Mouse (Mus musculus) kidney, postnatal 10 days (tissue): ENCODE data around the gene Wdr45.
"Not testable (repeated sequence)": the region's sequence is repeated elsewhere in the genome, so short reads cannot be mapped to it uniquely, and the experiment has no call there.

ENCODE experiments used
- DNase-seq: peaks from one replicate; pipeline ENCODE4 v3.0.0; 2021; ENCODE audit warnings: mixed read lengths

The Wdr45 gene

GRCm38 (mm10) chrX:7714135-7714899 is at the start of gene Wdr45:
Gene Wdr45, plus strand, starts transcription at chrX:7714333.
- DNase-seq = peak; percentile 94

DNA sequence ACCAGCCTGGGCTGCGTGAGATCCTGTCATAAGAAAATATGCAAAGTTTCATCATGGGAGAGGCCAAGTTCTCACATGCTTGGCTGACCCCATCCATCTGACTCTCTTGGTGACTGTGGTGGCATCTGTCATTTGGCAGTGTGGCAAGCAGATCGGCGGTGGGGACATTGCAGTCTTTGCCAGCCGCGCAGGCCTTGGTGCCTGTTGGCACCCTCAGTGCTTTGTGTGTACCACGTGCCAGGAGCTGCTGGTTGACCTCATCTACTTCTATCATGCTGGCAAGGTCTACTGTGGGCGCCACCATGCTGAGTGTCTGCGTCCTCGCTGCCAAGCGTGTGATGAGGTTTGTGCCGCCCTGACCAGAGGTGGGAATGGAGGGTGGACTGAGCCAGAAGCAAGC is 49.3 kb upstream of the Wdr45 start:
- no peak for DNase-seq

DNA sequence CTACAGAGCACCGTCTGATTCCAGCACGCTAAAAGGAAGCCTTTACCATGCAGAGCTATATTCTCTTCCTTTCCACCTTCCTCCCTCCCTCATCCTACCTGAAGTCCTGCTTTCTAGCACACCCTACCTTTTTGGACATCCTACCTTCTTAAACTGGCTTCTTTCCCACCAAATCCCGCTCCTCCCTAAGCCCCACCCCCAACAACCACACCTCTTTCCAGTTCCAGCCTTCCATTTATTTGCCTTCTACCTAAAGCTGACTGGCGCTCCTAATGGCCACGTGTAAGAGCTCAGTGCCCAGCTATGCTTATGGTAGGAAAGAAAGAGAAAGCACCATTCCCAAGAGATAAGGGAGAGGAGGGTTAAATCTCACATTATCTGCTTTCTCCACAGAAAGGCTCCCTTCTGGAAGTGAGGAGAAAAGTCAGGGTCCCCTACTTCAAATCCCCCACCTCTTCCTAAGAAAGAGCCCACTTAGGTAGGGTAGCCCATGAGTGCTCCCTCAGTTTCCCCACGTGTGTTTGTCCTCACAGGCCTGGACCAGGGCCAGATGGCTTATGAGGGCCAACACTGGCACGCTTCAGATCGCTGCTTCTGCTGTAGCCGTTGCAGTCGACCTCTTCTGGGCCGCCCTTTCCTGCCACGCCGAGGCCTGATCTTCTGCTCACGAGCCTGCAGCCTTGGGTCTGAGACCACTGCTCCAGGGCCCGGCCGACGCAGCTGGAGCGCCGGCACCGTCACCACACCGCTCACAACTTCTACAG is 48.2 kb upstream of the Wdr45 start:
- no peak for DNase-seq

DNA sequence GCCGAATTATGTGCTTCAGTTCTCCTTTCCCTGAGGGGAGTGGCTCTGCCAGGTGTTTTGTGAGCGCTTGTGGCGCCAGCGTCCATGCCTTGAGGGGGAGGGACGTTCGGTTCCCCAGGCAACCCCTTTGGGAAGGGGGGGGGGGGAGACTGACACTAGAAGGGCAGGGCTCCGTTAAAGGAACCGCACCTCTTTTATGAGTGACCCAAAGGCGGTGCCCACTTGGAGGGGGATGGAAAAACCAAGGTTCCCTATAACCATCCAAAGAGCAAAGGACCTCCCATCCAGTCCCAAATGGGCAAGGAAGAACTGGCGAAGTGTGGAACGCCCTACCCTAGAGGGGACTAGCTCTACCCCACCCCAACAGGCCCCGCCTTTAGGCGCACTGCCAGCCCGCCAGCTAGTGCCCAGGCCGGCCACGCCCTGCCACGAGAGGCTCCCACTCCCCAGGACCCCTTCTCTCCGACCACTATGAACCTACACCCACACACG is 43.7 kb upstream of the Wdr45 start:
- DNase-seq = peak; percentile 79

DNA sequence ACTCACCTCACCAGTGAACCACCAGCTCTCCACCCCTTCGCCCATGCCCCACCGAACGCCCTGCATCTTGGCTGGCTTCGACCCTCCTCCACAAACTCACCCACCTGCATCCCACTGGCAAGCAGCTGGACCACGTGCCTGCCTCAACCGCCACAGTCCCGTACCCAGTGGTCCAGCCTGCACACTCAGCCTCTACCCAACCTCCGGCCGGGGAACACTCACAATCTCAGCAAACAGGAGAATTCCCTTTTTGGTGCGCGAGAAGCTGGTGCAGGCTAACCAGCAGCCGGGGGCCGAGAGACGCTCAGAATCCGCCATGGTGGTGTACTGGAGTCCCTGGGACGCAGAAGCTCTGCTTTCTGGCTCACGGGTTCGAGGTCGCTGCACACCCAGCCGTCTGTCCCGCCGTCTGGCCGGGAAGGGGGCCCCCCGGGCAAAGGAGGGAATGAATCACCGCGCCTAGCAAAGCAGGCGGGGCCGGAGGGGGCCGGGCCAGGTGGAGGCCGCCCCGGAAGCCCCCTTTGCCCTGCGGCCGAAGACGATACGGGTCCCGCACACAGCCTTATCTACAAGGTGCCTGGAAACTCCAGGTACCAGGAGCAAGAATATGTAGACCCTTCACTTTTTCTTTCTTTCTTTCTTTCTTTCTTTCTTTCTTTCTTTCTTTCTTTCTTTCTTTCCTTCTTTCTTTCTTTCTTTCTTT is 43.1 kb upstream of the Wdr45 start, which contains the start of gene Plp2:
TSS of gene Plp2 (minus strand) at position 470 of the 703 bp plus-strand sequence.
- DNase-seq = peak; percentile 59

DNA sequence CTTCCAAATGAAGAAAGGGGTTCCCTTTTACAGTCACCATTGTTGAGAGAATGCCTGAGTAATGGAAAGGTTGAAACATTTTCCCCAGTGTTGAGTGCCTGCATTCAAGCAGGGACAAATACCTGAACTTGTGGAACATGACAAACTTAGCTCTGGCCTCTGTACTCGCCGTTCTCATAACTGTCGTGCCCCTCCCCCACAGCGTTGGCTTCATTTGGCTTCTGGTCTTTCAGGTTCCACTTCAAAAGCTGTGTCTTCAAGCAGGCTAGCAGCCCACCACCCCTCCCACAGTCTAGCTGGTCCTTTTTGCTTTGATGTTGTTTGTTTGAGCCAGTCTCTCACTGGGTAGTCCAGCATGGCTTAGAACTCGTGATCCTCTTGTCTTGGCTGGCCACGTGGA is 41.4 kb upstream of the Wdr45 start:
- DNase-seq = peak; percentile 27

DNA sequence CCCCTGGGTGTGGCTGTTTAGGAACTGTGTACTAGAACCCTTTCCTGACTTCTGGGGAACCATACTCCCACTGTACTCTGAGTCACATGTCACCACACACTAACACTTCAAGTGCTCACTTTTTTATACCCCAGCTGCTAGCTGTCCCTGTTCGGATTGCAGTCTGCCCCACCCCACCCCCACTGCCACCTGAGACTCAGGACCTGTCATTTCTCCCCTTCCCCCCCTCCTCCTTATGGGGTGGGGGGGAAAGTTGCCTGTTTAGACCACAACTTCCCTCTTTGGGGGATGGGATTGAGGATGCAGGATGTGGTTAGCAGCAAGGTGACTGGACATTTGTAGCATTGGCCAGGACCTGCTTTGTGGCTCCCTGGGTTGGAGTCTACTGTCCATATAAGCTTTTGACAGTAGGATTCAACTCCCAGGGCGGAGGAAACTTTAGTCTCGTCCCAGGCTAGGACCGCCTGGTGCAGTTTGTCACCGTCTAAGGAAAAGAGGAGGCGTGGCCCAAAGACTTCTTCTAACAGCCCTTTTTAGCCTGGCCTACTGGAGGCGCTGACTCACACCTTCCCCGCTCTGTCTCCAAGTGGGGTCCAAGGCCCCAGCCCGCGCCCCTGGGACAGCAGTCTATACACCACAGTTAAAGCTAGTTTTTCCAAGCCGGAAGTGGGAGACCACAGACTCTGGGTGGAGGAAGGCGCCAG is 40.4 kb upstream of the Wdr45 start:
- DNase-seq = peak; percentile 49

DNA sequence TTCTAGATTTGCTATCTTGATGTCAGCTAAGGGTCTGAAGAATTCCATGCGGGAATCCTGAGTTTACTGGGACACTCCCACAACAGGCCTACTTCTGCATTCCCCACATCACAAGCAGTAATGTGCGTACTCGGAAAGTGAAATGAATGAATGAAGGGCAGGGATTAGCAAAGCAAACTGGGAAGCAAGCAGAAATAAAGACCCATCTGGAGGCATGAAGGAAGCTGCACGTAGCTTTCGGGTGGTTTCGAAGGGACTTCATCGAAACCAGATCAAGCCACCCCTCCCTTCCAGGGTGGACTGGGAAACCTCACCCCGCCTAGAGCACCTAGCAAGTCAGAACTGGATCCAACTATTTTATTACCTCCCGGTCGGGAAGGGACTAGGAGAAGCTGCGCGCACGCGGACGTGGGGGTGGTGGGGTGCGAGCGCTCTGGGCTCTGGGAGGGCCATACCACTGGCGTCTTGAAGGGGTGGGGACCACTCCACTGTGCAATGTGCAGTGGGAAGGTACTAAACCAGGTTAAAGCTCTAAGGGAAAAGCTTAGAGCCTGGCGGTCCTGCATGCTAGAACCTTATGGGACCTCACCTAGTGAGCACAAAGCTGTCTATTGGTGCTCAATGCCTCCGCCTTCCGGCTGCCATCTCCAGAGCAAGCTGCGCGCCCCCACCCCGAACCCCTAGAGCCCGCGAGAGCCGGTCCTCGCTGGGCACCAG is 39.7 kb upstream of the Wdr45 start:
- peak; percentile 50 for DNase-seq

DNA sequence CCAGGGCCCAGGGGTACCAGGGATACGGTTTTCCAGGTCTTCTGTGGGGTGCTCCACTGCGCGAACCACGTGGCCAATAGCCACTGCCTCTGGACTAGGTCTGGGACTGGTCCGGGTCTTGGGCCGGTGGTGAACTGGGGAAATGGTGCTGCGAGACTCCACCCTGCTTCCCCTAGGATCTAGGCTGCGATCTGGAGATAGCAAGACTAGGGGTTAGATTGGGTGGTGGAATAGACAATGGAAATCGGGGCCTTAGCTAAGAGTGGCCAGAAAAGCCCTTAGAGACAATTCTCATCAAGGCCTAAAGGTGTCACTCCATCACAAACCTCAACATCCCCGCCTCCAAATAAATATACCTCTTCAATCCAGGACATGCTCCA is 39.1 kb upstream of the Wdr45 start:
- DNase-seq = no peak

DNA sequence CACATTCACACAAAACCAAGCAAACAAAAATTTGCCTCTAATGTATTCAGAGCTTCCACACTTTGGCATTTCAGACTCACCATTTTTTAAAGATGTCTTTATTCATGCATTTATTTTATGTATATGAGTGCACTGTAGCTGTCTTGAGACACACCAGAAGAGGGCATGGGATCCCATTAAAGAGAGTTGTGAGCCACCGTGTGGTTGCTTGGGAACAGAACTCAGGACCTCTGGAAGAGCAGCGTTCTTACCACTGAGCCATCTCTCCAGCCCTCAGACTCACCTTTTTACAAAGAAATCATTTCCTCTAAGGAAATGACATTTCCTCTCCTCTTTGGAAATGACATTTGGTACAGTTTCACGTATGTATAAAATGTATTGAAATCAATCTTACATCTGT is 35.1 kb upstream of the Wdr45 start:
- DNase-seq = no peak

DNA sequence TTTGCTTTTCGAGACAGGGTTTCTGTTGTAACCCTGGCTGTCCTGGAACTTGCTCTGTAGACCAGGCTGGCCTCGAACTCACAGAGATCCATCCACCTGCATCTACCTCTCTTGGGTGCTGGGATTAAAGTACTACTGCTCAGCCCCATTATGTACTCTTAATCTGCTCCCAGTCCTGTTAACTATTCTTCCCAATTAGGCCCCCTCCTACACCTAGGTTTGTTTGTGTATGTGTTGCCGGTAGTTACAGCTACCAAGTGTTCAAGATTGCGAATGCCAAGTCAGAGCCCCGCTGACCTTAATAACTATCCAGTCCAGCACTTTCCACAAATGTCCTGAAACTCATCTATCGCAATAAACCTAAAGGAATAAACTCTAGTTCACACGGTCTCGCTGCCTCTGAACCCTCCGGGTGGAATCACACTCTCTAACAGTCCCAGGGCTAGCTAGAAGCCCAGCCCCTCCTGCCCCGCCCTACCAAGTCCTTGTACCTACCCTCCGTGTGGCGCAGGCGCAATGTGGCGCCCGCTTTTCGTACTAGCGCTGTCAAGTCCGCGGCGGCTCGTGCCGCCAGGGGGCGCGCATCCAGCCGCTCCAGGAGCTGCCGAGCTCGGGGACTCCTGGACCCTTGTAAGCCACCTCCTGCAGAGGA is 34.6 kb upstream of the Wdr45 start:
- peak; percentile 95 for DNase-seq

DNA sequence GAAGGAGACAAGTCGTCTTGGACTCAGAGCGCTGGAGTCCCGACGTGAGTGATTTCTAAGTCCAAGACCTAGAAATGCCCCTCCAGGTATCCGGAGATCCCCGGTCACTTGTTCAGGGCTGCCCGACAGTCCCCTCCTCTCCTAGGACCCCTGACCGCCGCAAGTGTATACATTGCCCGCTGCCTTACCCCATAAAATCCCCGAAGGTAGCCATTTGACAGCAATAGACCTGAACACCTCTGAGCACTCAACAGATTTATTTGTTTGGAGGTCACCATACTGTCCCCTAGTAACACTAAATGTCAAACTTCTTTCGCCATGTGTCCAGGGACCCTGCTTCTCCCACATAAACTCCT is 34.1 kb upstream of the Wdr45 start:
- DNase-seq = no peak

GRCm38 (mm10) chrX:7680864-7681263 is 33.3 kb upstream of the Wdr45 start, which contains the start of gene Magix:
Gene Magix, minus strand, starts transcription at chrX:7681251.
- DNase-seq = peak; percentile 52

DNA sequence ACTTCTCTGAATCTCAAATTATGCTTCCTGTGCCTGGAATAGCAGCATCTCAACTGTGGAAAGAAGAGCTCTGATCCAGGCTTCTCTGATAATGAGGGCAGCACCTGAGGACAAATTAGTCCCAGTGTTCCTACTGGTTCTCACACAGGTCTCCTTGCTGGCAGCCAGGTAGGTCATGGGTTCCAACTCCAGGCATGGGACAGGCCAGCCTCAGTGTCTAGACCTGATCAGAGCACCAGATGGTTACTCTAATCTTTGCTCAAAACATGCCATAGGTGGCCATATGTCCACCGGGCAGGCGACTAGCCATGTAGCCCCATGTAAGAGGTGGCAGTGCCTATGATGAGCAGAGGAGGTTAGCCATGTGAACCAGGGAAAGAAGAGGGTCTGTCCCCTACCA is 25.8 kb upstream of the Wdr45 start:
- DNase-seq = no peak

GRCm38 (mm10) chrX:7690486-7690885 is 23.6 kb upstream of the Wdr45 start:
- DNase-seq = no peak

GRCm38 (mm10) chrX:7692862-7693261 is 21.3 kb upstream of the Wdr45 start:
- peak; percentile 52 for DNase-seq

DNA sequence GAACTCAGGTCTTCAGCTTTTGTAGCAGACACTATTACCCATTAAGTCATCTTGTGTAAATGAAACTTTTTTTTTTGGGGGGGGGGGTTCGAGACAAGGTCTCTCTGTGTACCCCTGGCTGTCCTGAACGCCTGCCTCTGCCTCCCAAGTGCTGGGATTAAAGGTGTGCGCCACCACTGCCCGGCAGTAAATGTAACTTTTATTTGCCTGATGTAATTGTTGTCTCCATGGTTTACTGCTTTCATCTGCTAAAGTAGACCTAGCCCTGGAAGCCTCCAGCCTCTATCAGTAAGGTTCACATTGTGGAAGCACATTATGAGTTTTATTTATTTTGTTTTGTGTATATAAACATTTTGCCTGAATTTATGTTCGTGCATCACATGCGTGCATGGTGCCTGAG is 17.6 kb upstream of the Wdr45 start:
- DNase-seq = no peak

- peak; percentile 86 for DNase-seq
Observed at GRCm38 (mm10) chrX:7696954-7697381, 17.2 kb upstream of the Wdr45 start, which contains the start of gene Gpkow. Gene Gpkow, plus strand, starts transcription at chrX:7697131.

DNA sequence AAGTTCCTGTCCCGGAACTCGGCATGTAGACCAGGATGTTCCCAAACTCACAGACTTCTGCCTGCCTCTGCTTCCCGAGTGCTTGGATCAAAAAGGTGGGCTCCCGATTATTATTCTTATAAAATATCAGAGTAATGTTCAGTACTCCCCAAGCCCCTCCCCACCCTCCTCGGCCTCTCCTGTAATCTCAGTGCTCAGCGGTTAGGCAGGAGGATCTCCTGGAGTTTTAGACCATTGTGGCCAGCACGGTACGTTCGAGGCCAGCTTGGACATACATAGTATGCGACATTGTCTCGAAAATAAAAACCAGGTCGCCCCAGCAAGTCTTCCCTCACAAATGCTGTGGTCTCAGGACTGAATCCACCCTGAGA is 384 bp upstream of the Wdr45 start:
- not testable (repeated sequence) for DNase-seq

DNA sequence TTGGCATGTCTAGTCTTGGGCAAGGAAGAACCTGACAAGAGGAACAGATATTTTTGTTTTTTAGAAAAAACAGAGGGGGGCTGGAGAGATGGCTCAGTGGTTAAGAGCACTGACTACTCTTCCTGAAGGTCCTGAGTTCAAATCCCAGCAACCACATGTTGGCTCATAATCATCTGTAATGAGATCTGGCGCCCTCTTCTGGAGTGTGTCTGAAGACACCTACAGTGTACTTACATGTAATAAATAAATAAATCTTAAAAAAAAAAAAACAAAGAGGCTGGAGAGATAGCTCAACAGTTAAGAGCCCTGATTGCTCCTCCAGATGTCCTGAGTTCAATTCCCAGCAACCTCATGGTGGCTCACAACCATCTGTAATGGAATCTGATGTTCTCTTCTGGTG is 1.9 kb downstream of the Wdr45 start:
- DNase-seq = not testable (repeated sequence)

DNA sequence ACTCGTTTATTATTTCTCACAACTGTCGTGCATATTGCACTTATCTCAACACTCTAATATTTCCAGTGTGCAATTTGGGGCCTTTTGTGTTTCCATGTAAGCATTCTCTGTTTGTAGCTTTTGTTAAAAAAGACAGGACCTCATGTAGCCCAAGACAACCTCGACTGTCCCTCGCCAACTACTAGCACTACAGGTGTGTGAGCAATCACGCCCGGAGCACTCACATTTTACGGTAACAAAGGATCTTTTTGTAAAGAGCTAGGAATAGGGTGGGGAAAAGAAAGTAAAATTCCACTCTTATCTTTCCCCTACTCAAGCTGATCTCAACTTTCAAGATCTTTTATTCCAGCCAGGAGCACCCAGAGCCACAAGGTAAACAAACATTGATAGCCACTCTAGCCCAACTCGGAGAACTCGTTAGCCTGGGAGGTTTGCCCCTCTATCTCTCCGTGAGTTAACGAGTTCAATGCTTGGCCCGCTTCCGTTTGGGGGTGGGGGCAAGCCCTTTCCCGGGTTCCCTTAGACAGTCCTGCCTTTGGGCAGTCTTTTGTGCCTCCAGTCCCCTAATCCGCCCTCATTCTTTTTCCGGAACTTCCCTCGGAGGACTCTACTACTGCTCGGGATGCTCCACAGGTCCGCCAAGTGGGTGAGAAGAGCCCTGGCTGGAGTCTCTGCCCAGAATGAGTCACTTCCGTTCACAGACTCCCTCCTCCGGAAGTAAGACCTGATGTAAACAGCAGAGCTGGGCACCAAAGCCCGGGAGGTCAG is 7.6 kb downstream of the Wdr45 start, which contains the start of gene Gm45208:
TSS of gene Gm45208 (plus strand) at position 732 of the 768 bp plus-strand sequence.
- peak; percentile 72 for DNase-seq
